Mouse (Mus musculus) adrenal gland, adult 2 months (tissue): ENCODE measurements around the gene Actr5. TPM values are rescaled to one million over a fixed set of nuclear protein-coding genes. Genes with fewer than 3 reads are reported as not detected.

Experiments used
- DNase-seq: peaks from one replicate; pipeline ENCODE4 v3.0.0; 2021
- microRNA-seq, 2 experiments: library from miRNA; unstranded; fragments of <30 nt; microRNA quantifications; one replicate each; pipeline ENCODE4 v1.2.0; 2021
- polyA plus RNA-seq: library from polyadenylated mRNA; depleted of rRNA; stranded (reverse); fragments of >200 nt; gene quantifications from 2 replicates; pipeline ENCODE4 v1.2.3, GENCODE M21; 2012; rRNA removed
- total RNA-seq, 2 experiments: library from RNA; stranded (reverse); gene quantifications; 2 replicates each; pipeline ENCODE4 v1.2.3; 2021

Actr5 gene
- total and polyA plus RNA-seq, 3 experiments: 9.0 to 10.1 (median 9.1) TPM

GRCm38 (mm10) chr2:158687804-158688241 is 63.1 kb downstream of the Actr5 start:
- DNase-seq: peak; percentile 78

Small RNA genes within 50 kb of the gene (microRNA-seq; reads per million reads assigned to microRNA genes)
- gene Mir3474: 4.1 to 6.8 reads per million in 2 experiments

Other genes starting within 250 kb of the Actr5 start
- 1 to 10 TPM; 8.8 to 9.8 TPM for gene Snhg11, start 249.2 kb upstream of the Actr5 start, total RNA-seq
- gene Snhg11, start 249.2 kb upstream of the Actr5 start, polyA plus RNA-seq: 8.7 and 11.2 TPM in 2 replicates
- 10 to 100 TPM; 68.4 to 70.7 TPM for gene Ralgapb, start 215.0 kb upstream of the Actr5 start, total RNA-seq
- 19.5 and 21.4 TPM in 2 replicates for gene Ralgapb, start 215.0 kb upstream of the Actr5 start, polyA plus RNA-seq
- 100 to 1,000 TPM in 1 of 2 experiments, 10 to 100 TPM in 1; 87.9 to 143 TPM for gene Adig, start 122.3 kb upstream of the Actr5 start, total RNA-seq
- gene Adig, start 122.3 kb upstream of the Actr5 start, polyA plus RNA-seq: 74.3 and 95.0 TPM in 2 replicates
- not detected for gene Arhgap40, start 112.1 kb upstream of the Actr5 start, total RNA-seq
- gene Arhgap40, start 112.1 kb upstream of the Actr5 start, polyA plus RNA-seq: not detected in 2 replicates
- not detected for gene Slc32a1, start 14.1 kb upstream of the Actr5 start, total RNA-seq
- gene Slc32a1, start 14.1 kb upstream of the Actr5 start, polyA plus RNA-seq: not detected in 2 replicates
- gene Ppp1r16b, start 40.5 kb downstream of the Actr5 start, total RNA-seq: 10 to 100 TPM in 1 of 2 experiments, 1 to 10 TPM in 1; 9.3 to 13.3 TPM
- 3.3 and 4.1 TPM in 2 replicates for gene Ppp1r16b, start 40.5 kb downstream of the Actr5 start, polyA plus RNA-seq
- gene Fam83d, start 143.2 kb downstream of the Actr5 start, total RNA-seq: under 1 TPM; 0.49 to 0.69 TPM
- 2.8 and 3.2 TPM in 2 replicates for gene Fam83d, start 143.2 kb downstream of the Actr5 start, polyA plus RNA-seq
- gene Dhx35, start 169.9 kb downstream of the Actr5 start, total RNA-seq: 10 to 100 TPM in 1 of 2 experiments, 1 to 10 TPM in 1; 7.0 to 13.2 TPM
- 14.9 and 16.6 TPM in 2 replicates for gene Dhx35, start 169.9 kb downstream of the Actr5 start, polyA plus RNA-seq